Mouse (Mus musculus): ENCODE results near the gene H2-Ab1. TPM values are rescaled to one million over a fixed set of nuclear protein-coding genes. Genes with fewer than 3 reads are reported as not detected.

Gene H2-Ab1
- polyA plus RNA-seq, 1 experiment from 2014 or later, result 4.2 TPM

DNA sequence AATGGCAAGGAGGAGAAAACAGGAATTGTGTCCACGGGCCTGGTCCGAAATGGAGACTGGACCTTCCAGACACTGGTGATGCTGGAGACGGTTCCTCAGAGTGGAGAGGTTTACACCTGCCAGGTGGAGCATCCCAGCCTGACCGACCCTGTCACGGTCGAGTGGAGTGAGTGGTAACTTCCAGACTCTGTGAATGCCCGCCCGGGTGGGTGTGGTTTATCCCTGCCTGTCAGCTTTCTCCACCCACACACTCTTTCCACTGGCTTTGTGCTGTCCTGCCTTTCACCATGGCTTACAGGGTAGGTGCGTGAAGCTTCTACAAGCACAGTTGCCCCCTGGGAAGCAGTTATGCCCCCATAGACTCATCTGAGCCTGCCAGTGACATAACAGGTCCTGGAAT, 56.8 kb downstream of the H2-Ab1 start:
- no peak overlapping the region for H3K27ac ChIP-seq
- WGBS, result 68% methylated on average over 9 of the region's 9 CpGs
- 0 out of 2 replicates have a peak, but pooled peaks cover 3% of the 10 kb centered on the region for H3K4me1 ChIP-seq
- H3K9me3 ChIP-seq, result no peaks in the 10 kb centered on the region
- H3K36me3 ChIP-seq, result no peaks in the 10 kb centered on the region
- H3K4me2 ChIP-seq (replicated peaks), result no peak overlapping the region
- no peak overlapping the region for H3K4me3 ChIP-seq
- no peak overlapping the region for H3K9ac ChIP-seq
- no peak for ATAC-seq (ENCODE audit: low FRiP score, low read depth)
- no peaks in the 10 kb centered on the region; the same call in 1 of the 2 replicates for H3K27me3 ChIP-seq

DNA sequence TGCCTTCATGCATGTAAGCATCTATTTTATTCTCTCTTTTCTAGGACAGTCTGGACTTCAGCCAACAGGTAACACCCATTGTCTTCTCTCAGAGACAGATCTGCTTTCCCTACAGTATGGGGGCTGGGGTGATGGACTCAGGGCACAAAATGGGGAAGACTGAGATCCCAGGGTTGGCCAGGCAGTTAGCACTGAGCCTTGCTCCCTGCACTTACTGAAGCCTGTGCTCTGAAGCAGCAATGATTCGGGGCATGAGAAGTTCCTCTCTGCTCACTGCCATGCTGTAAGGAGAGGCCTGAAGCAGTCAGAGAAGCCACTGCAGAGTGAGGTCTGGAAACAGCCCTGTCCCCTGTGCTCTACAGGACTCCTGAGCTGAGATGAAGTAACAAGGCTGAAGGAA, 58.0 kb downstream of the H2-Ab1 start:
- Histone ChIP-seq H3K27me3 (no peaks in the 10 kb centered on the region; the same call in 1 of the 2 replicates), H3K4me1 (no peaks in the 10 kb centered on the region), H3K4me3 (no peak overlapping the region), H3K36me3 (no peaks in the 10 kb centered on the region), H3K9me3 (no peaks in the 10 kb centered on the region), H3K4me2 (replicated peaks) (no peak overlapping the region), H3K9ac (no peak overlapping the region), H3K27ac (no peak overlapping the region)
- 79% methylated on average over 1 of the region's 1 CpGs for WGBS
- no peak for ATAC-seq (ENCODE audit: low FRiP score, low read depth)

DNA sequence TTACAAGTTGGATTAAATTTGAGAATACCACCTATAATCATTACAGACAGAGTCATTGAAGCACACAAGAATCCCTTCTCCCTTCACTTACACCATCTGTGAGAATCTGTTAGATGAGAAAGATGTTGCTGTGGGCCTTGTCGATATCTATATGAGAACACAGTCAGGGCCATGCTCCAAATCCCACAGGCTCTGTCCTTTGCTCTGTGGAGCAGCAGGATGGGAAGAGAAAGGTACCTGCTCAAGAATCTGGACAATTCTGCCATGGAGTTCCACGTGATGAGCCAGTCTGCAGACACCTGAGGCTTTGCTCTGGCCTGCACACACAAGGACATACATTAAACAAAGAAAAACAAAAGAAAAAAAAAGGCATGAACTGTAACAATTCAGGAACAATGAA, 59.2 kb downstream of the H2-Ab1 start:
- no peaks in the 10 kb centered on the region for H3K9me3 ChIP-seq
- H3K4me3 ChIP-seq, result no peak overlapping the region
- ATAC-seq (ENCODE audit: low FRiP score, low read depth), result no peak
- WGBS, result 74% methylated on average over 2 of the region's 2 CpGs
- H3K9ac ChIP-seq, result no peak overlapping the region
- no peak overlapping the region for H3K4me2 ChIP-seq (replicated peaks)
- H3K27me3 ChIP-seq, result no peaks in the 10 kb centered on the region; the same call in 1 of the 2 replicates
- H3K27ac ChIP-seq, result no peak overlapping the region
- no peaks in the 10 kb centered on the region for H3K4me1 ChIP-seq
- H3K36me3 ChIP-seq, result no peaks in the 10 kb centered on the region

DNA sequence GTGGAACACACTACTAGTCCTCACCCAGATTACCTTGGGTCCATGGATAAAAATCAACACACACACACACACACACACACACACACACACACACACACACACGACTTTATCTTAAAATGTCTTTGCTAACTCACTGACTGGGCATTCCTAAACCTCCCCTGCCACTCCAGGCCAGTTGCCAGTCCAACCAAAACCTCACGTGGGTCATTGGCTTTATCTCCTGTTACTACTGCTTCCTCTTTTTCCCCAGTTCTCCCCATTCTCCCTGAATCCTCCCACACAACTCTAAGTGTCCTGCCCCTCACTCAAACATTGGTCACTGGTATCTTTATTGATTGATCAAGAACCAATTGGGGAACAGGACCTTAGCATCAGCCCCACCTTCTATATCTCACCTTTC, 59.8 kb downstream of the H2-Ab1 start:
- H3K27me3 ChIP-seq, result no peaks in the 10 kb centered on the region; the same call in 1 of the 2 replicates
- no peak overlapping the region for H3K9ac ChIP-seq
- H3K4me1 ChIP-seq, result no peaks in the 10 kb centered on the region
- WGBS, result 54% methylated on average over 2 of the region's 2 CpGs
- H3K36me3 ChIP-seq, result no peaks in the 10 kb centered on the region
- H3K4me2 ChIP-seq (replicated peaks), result no peak overlapping the region
- H3K9me3 ChIP-seq, result no peaks in the 10 kb centered on the region
- ATAC-seq (ENCODE audit: low FRiP score, low read depth), result no peak
- H3K4me3 ChIP-seq, result no peak overlapping the region
- no peak overlapping the region for H3K27ac ChIP-seq

Other genes with a start within 250 kb of the H2-Ab1 start
- 19.1 and 19.8 TPM in 2 replicates for gene Ring1, start 233.0 kb upstream of the H2-Ab1 start, polyA plus RNA-seq (2015; fragmentation: Nextera tagmentation; extraction: Ambion mirVana)
- gene H2-Ke6, start 229.6 kb upstream of the H2-Ab1 start, polyA plus RNA-seq (2015; fragmentation: Nextera tagmentation; extraction: Ambion mirVana), result 50.0 and 59.4 TPM in 2 replicates
- gene Slc39a7, start 226.0 kb upstream of the H2-Ab1 start, polyA plus RNA-seq (2015; fragmentation: Nextera tagmentation; extraction: Ambion mirVana), result 237 and 244 TPM in 2 replicates
- gene Rxrb, start 225.9 kb upstream of the H2-Ab1 start, polyA plus RNA-seq (2015; fragmentation: Nextera tagmentation; extraction: Ambion mirVana), result 56.1 and 59.1 TPM in 2 replicates
- 46.3 and 56.6 TPM in 2 replicates for gene Col11a2, start 218.3 kb upstream of the H2-Ab1 start, polyA plus RNA-seq (2015; fragmentation: Nextera tagmentation; extraction: Ambion mirVana)
- gene H2-Oa, start 165.3 kb upstream of the H2-Ab1 start, polyA plus RNA-seq (2015; fragmentation: Nextera tagmentation; extraction: Ambion mirVana), result 0.55 and 0.65 TPM in 2 replicates
- 14.2 and 15.6 TPM in 2 replicates for gene H2-DMa, start 138.1 kb upstream of the H2-Ab1 start, polyA plus RNA-seq (2015; fragmentation: Nextera tagmentation; extraction: Ambion mirVana)
- 132 and 133 TPM in 2 replicates for gene Brd2, start 135.1 kb upstream of the H2-Ab1 start, polyA plus RNA-seq (2015; fragmentation: Nextera tagmentation; extraction: Ambion mirVana)
- 0.15 and 0.38 TPM in 2 replicates for gene H2-DMb2, start 114.4 kb upstream of the H2-Ab1 start, polyA plus RNA-seq (2015; fragmentation: Nextera tagmentation; extraction: Ambion mirVana)
- 1.5 and 1.7 TPM in 2 replicates for gene H2-DMb1, start 104.6 kb upstream of the H2-Ab1 start, polyA plus RNA-seq (2015; fragmentation: Nextera tagmentation; extraction: Ambion mirVana)
- 8.0 and 8.4 TPM in 2 replicates for gene Tap1, start 70.1 kb upstream of the H2-Ab1 start, polyA plus RNA-seq (2015; fragmentation: Nextera tagmentation; extraction: Ambion mirVana)
- gene Psmb9, start 69.9 kb upstream of the H2-Ab1 start, polyA plus RNA-seq (2015; fragmentation: Nextera tagmentation; extraction: Ambion mirVana), result 2.7 and 3.6 TPM in 2 replicates
- 5.5 and 5.6 TPM in 2 replicates for gene Psmb8, start 60.0 kb upstream of the H2-Ab1 start, polyA plus RNA-seq (2015; fragmentation: Nextera tagmentation; extraction: Ambion mirVana)
- gene Tap2, start 54.2 kb upstream of the H2-Ab1 start, polyA plus RNA-seq (2015; fragmentation: Nextera tagmentation; extraction: Ambion mirVana), result 2.0 and 3.1 TPM in 2 replicates
- not detected in 2 replicates for gene H2-Ob, start 18.8 kb upstream of the H2-Ab1 start, polyA plus RNA-seq (2015; fragmentation: Nextera tagmentation; extraction: Ambion mirVana)
- 2.2 and 2.6 TPM in 2 replicates for gene H2-Aa, start 30.1 kb downstream of the H2-Ab1 start, polyA plus RNA-seq (2015; fragmentation: Nextera tagmentation; extraction: Ambion mirVana)
- 2.6 and 2.9 TPM in 2 replicates for gene H2-Eb1, start 48.2 kb downstream of the H2-Ab1 start, polyA plus RNA-seq (2015; fragmentation: Nextera tagmentation; extraction: Ambion mirVana)
- gene H2-Eb2, start 68.0 kb downstream of the H2-Ab1 start, polyA plus RNA-seq (2015; fragmentation: Nextera tagmentation; extraction: Ambion mirVana), result not detected in 2 replicates
- 0.05 and 0.09 TPM in 2 replicates for gene Btnl2, start 97.1 kb downstream of the H2-Ab1 start, polyA plus RNA-seq (2015; fragmentation: Nextera tagmentation; extraction: Ambion mirVana)
- gene Btnl1, start 119.4 kb downstream of the H2-Ab1 start, polyA plus RNA-seq (2015; fragmentation: Nextera tagmentation; extraction: Ambion mirVana), result not detected in 2 replicates
- 0.47 and 0.69 TPM in 2 replicates for gene BC051142, start 141.1 kb downstream of the H2-Ab1 start, polyA plus RNA-seq (2015; fragmentation: Nextera tagmentation; extraction: Ambion mirVana)
- gene Btnl4, start 219.6 kb downstream of the H2-Ab1 start, polyA plus RNA-seq (2015; fragmentation: Nextera tagmentation; extraction: Ambion mirVana), result not detected in 2 replicates